Mouse (Mus musculus) forebrain, embryonic 14.5 days (tissue): ENCODE results near the gene Ankrd40. TPM values are rescaled to one million over a fixed set of nuclear protein-coding genes. Genes with fewer than 3 reads are reported as not detected.

Source experiments
- ATAC-seq: fragments of 200-750 bp; cut with Nextera tagmentation; 2 replicates; pipeline ENCODE4 v1.8.0; 2017; ENCODE audit warnings: mild to moderate bottlenecking, moderate library complexity
- DNase-seq: peaks from one replicate; pipeline ENCODE4 v3.0.0-alpha.2; 2015; ENCODE audit warnings: low spot score
- H3K27ac ChIP-seq: fragments of 300-500 bp; sonication (generic); 2 replicates; pipeline ENCODE4 v1.5.1; 2014; ENCODE audit warnings: low read depth, mild to moderate bottlenecking, control low read depth, low read length, moderate library complexity
- H3K27me3 ChIP-seq: fragments of 300-500 bp; sonication (generic); replicated peaks from 2 replicates; pipeline ENCODE4 v1.6.1; 2014; ENCODE audit warnings: low read length, control low read depth, mixed read lengths; ENCODE audit not compliant: control insufficient read depth, insufficient read depth
- H3K36me3 ChIP-seq: fragments of 300-500 bp; sonication (generic); 2 replicates; pipeline ENCODE4 v1.6.1; 2014; ENCODE audit warnings: low read length, control low read depth; ENCODE audit not compliant: control insufficient read depth, insufficient read depth
- H3K4me1 ChIP-seq: fragments of 300-500 bp; sonication (generic); 2 replicates; pipeline ENCODE4 v1.6.1; 2014; ENCODE audit warnings: antibody characterized with exemption, low read length, control low read depth; ENCODE audit not compliant: control insufficient read depth, insufficient read depth
- H3K4me2 ChIP-seq: fragments of 300-500 bp; sonication (generic); 2 replicates; pipeline ENCODE4 v1.6.1; 2014; ENCODE audit warnings: mild to moderate bottlenecking, control low read depth, low read length
- H3K4me3 ChIP-seq: fragments of 300-500 bp; sonication (generic); 2 replicates; pipeline ENCODE4 v1.5.1; 2014; ENCODE audit warnings: low read depth, low read length, control low read depth
- H3K9ac ChIP-seq: fragments of 300-500 bp; sonication (generic); 2 replicates; pipeline ENCODE4 v1.6.1; 2014; ENCODE audit warnings: mild to moderate bottlenecking, low read length, control low read depth, moderate library complexity
- H3K9me3 ChIP-seq: fragments of 300-500 bp; sonication (generic); replicated peaks from 2 replicates; pipeline ENCODE4 v1.6.1; 2016; ENCODE audit warnings: low read length, control low read depth, mixed read lengths; ENCODE audit not compliant: control insufficient read depth
- WGBS: fragments of 180-500 bp; shearing (Covaris S2); extraction: QIAGEN DNeasy Blood & Tissue Kit; methylation state at CpG from one replicate; pipeline ENCODE4 v1.1.7; 2014; 5-methylcytosine and 5-hydroxymethylcytosine counted together
- polyA plus RNA-seq: library from polyadenylated mRNA; unstranded; fragments of >200 nt; fragmentation: Nextera tagmentation; extraction: Ambion mirVana; gene quantifications from 2 replicates; pipeline ENCODE4 v1.2.1, GENCODE M21; 2014

Gene Ankrd40
- polyA plus RNA-seq, 1 experiment from 2014 or later, result 10.3 TPM

- Histone ChIP-seq H3K4me3 (no peak overlapping the region), H3K36me3 (no peaks in the 10 kb centered on the region), H3K9ac (no peak overlapping the region), H3K4me1 (no peaks in the 10 kb centered on the region), H3K9me3 (no peaks in the 10 kb centered on the region), H3K4me2 (no peak overlapping the region), H3K27ac (no peak overlapping the region), H3K27me3 (no peaks in the 10 kb centered on the region)
- DNase-seq (no peak), ATAC-seq (no peak)
- 96% methylated on average over 12 of the region's 12 CpGs for WGBS
These were observed 31.4 kb downstream of the Ankrd40 start for GRCm38 (mm10) chr11:94359168-94359567.

GRCm38 (mm10) chr11:94361166-94361870 is 33.5 kb downstream of the Ankrd40 start:
- Histone ChIP-seq H3K4me1 (no peaks in the 10 kb centered on the region), H3K4me3 (no peak overlapping the region), H3K4me2 (no peak overlapping the region), H3K9ac (no peak overlapping the region), H3K36me3 (no peaks in the 10 kb centered on the region), H3K27ac (no peak overlapping the region), H3K9me3 (no peaks in the 10 kb centered on the region), H3K27me3 (no peaks in the 10 kb centered on the region)
- no peak for ATAC-seq
- WGBS, result 91% methylated on average over 14 of the region's 14 CpGs
- no peak for DNase-seq

- H3K4me1 ChIP-seq, result no peaks in the 10 kb centered on the region
- ATAC-seq, result no peak
- H3K36me3 ChIP-seq, result no peaks in the 10 kb centered on the region
- WGBS, result 83% methylated on average over 5 of the region's 5 CpGs
- no peak for DNase-seq
- H3K27ac ChIP-seq, result no peak overlapping the region
- H3K27me3 ChIP-seq, result no peaks in the 10 kb centered on the region
- H3K9me3 ChIP-seq, result no peaks in the 10 kb centered on the region
- H3K9ac ChIP-seq, result no peak overlapping the region
- H3K4me2 ChIP-seq, result no peak overlapping the region
- no peak overlapping the region for H3K4me3 ChIP-seq
These were observed 34.3 kb downstream of the Ankrd40 start for GRCm38 (mm10) chr11:94362101-94362500.

- H3K4me1 ChIP-seq, result no peaks in the 10 kb centered on the region
- H3K9me3 ChIP-seq, result no peaks in the 10 kb centered on the region
- ATAC-seq (no peak), DNase-seq (no peak)
- no peak overlapping the region for H3K4me3 ChIP-seq
- no peak overlapping the region for H3K9ac ChIP-seq
- H3K27me3 ChIP-seq, result no peaks in the 10 kb centered on the region
- no peak overlapping the region for H3K27ac ChIP-seq
- H3K4me2 ChIP-seq, result no peak overlapping the region
- 84% methylated on average over 7 of the region's 7 CpGs for WGBS
- no peaks in the 10 kb centered on the region for H3K36me3 ChIP-seq
These were observed 35.9 kb downstream of the Ankrd40 start for GRCm38 (mm10) chr11:94363690-94364089.

- Histone ChIP-seq H3K9ac (no peak overlapping the region), H3K27me3 (no peaks in the 10 kb centered on the region), H3K4me1 (no peaks in the 10 kb centered on the region), H3K9me3 (no peaks in the 10 kb centered on the region), H3K4me2 (no peak overlapping the region), H3K36me3 (no peaks in the 10 kb centered on the region), H3K27ac (no peak overlapping the region), H3K4me3 (no peak overlapping the region)
- no peak for ATAC-seq
- WGBS, result 84% methylated on average over 3 of the region's 3 CpGs
- no peak for DNase-seq
These were observed 37.5 kb downstream of the Ankrd40 start for GRCm38 (mm10) chr11:94365340-94365739.

- H3K9ac ChIP-seq, result no peak overlapping the region
- no peaks in the 10 kb centered on the region for H3K27me3 ChIP-seq
- no peaks in the 10 kb centered on the region for H3K9me3 ChIP-seq
- H3K27ac ChIP-seq, result no peak overlapping the region
- DNase-seq (no peak), ATAC-seq (no peak)
- H3K36me3 ChIP-seq, result no peaks in the 10 kb centered on the region
- 88% methylated on average over 6 of the region's 6 CpGs for WGBS
- no peaks in the 10 kb centered on the region for H3K4me1 ChIP-seq
- no peak overlapping the region for H3K4me2 ChIP-seq
- H3K4me3 ChIP-seq, result no peak overlapping the region
These were observed 42.2 kb downstream of the Ankrd40 start for GRCm38 (mm10) chr11:94369981-94370380.

GRCm38 (mm10) chr11:94370809-94371208 is 43.0 kb downstream of the Ankrd40 start:
- Histone ChIP-seq H3K9me3 (no peaks in the 10 kb centered on the region), H3K4me1 (no peaks in the 10 kb centered on the region), H3K9ac (no peak overlapping the region), H3K4me2 (no peak overlapping the region), H3K4me3 (no peak overlapping the region), H3K27me3 (no peaks in the 10 kb centered on the region), H3K27ac (no peak overlapping the region), H3K36me3 (no peaks in the 10 kb centered on the region)
- DNase-seq (no peak), ATAC-seq (no peak)
- 62% methylated on average over 5 of the region's 5 CpGs for WGBS

- WGBS, result 91% methylated on average over 13 of the region's 13 CpGs
- H3K4me3 ChIP-seq, result no peak overlapping the region
- H3K27ac ChIP-seq, result no peak overlapping the region
- H3K4me1 ChIP-seq, result no peaks in the 10 kb centered on the region
- no peak overlapping the region for H3K9ac ChIP-seq
- DNase-seq (no peak), ATAC-seq (no peak)
- H3K27me3 ChIP-seq, result no peaks in the 10 kb centered on the region
- H3K9me3 ChIP-seq, result no peaks in the 10 kb centered on the region
- no peak overlapping the region for H3K4me2 ChIP-seq
- H3K36me3 ChIP-seq, result no peaks in the 10 kb centered on the region
These were observed 46.6 kb downstream of the Ankrd40 start for GRCm38 (mm10) chr11:94374276-94374948.

GRCm38 (mm10) chr11:94379061-94379460 is 51.3 kb downstream of the Ankrd40 start:
- Histone ChIP-seq H3K9me3 (no peaks in the 10 kb centered on the region), H3K4me2 (no peak overlapping the region), H3K9ac (no peak overlapping the region), H3K4me3 (no peak overlapping the region), H3K4me1 (no peaks in the 10 kb centered on the region), H3K27me3 (no peaks in the 10 kb centered on the region), H3K36me3 (no peaks in the 10 kb centered on the region), H3K27ac (no peak overlapping the region)
- 33% methylated on average over 2 of the region's 2 CpGs for WGBS
- ATAC-seq, result no peak
- no peak for DNase-seq
